Mouse (Mus musculus): ENCODE results near the gene Zfp874a. TPM values are rescaled to one million over a fixed set of nuclear protein-coding genes. Genes with fewer than 3 reads are reported as not detected.
"Not testable (repeated sequence)": the region's sequence is repeated elsewhere in the genome, so short reads cannot be mapped to it uniquely, and the experiment has no call there.

The Zfp874a gene
- total RNA-seq (2017) = 12.1 to 16.7 TPM (median 12.4 TPM) in 3 replicates

DNA sequence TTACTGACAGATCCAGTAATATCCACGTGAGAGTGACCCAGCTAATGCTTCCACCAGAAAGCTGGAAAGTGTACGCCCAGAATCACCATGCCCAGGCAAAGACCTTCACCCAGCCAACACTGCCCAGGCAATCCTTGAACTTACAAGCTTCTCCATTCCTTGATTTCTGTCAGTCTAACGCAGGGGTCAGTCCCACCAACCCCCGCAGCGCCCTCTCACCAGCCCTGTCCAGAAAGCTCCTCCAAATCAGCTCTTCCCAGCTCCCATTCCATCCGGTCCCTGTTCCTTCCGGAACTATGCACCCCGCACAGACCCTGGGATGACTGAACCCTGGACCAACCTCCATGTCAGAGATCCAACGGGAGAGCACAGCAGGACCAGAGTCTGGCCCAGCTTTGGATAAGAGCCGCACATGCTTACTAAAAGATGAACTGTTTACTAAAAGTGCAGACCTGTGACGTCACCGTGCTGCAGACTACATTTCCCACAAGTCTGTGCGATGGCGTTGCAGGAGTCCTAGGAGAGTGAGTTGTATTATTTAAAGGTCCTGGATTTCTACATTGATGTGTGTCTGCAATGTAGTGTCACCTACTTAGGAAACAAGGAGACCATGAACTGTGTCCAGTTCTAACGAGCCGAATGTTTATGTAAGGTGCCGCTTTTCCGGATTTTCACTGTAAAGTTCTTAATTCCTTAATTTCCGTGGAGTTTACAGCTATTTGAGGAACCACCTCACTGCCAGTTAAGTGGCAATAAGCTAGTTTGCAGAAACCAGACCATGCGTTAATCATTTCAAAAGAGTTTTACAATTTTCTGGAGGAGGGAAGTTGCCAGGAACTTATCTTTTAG lies at the start of gene Zfp874a:
Gene Zfp874a, minus strand, starts transcription at position 453 of the 849 bp plus-strand sequence.
- ATAC-seq (replicated peaks; ENCODE audit: insufficient number of reproducible peaks, low FRiP score, low TSS enrichment, poor library complexity, severe bottlenecking) = peak; percentile 98

DNA sequence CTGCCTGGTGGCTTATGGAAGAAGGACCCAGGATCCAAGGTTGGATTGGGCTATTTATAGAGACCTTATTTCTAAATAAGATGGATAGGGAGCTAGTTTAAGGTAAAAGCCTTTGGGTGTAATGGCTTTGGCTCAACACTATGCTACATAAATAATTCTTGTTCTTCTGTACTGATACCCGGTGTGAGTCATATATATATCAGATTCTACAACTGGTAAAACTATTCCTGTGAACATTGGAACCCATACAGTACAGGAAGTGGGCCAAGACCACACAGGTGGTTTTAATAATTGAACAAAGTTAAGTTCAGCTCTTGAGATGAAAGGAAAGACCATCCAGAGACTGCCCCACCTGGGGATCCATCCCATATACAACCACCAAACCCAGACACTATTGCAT lies 49.5 kb upstream of the Zfp874a start:
- no peak for ATAC-seq (replicated peaks; ENCODE audit: insufficient number of reproducible peaks, low FRiP score, low TSS enrichment, poor library complexity, severe bottlenecking)

DNA sequence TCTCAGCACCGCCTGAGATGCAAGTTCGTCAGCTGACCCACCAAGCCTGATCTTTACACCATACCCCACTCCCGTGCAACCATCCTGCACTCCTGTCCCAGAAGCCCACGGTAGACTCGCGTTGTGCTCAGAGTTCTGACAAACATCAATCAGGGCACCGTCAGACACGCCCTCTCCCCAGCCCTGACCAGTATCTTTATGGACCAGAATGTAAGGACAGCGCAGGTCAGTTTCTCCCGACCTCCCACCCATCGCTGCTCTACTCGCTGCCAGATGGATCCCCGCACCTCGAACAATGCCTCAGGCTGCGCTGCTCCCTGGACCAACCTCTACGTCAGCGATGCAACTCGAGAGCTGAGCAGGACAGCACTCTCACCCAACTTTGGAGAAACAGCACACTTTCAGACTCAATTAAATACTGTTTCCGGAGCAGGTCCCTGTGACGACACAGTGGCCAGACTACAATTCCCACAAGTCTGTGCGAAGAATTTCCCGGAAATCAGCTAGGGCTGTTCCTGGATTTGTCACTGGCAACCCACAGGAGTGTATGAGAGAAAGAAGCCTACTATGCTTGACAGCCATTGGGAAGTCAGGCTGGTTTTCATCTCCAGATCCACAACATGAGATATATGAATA lies 48.8 kb upstream of the Zfp874a start, which contains the start of gene Zfp58:
Gene Zfp58, minus strand, starts transcription at position 472 of the 636 bp plus-strand sequence.
- ATAC-seq (replicated peaks; ENCODE audit: insufficient number of reproducible peaks, low FRiP score, low TSS enrichment, poor library complexity, severe bottlenecking) = peak; percentile 97

DNA sequence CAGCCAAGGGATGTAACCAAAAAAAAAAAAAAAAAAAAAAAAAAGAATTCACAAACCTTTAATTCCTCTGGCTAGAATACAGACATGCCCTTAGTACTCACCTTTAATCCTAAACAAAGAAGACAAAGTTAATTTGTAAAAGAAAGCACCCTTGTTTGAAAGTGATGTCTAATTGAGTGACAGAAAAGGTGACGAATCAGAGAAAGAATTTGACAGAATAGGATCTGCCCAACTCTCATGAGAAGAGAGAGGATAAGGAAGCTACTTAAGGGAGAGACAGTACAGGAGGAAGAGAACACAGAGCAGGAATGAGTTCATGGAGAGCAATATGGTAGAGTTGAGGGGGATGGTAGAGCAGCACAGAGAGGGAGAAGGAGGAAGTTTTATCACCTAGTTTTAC lies 44.2 kb upstream of the Zfp874a start:
- ATAC-seq (replicated peaks; ENCODE audit: insufficient number of reproducible peaks, low FRiP score, low TSS enrichment, poor library complexity, severe bottlenecking) = no peak

DNA sequence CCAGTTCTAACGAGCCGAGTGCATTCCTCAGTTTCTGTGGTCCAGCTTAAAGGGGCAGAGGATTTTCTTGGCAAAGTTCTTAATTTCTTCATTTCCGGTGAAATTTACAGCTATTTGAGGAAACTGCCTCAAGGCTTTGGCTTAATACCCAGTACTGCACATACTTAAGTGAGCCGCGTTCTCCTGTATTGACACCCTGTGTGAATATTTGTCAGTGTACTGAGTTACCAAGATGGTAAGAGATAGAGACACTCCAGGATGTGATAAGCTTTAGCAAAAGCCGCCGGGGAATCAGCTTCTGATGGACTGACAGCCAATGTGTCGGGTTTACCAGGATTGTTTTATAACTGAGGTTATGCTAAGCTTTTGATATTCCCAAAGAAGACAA lies 33.0 kb upstream of the Zfp874a start:
- no peak for ATAC-seq (replicated peaks; ENCODE audit: insufficient number of reproducible peaks, low FRiP score, low TSS enrichment, poor library complexity, severe bottlenecking)

DNA sequence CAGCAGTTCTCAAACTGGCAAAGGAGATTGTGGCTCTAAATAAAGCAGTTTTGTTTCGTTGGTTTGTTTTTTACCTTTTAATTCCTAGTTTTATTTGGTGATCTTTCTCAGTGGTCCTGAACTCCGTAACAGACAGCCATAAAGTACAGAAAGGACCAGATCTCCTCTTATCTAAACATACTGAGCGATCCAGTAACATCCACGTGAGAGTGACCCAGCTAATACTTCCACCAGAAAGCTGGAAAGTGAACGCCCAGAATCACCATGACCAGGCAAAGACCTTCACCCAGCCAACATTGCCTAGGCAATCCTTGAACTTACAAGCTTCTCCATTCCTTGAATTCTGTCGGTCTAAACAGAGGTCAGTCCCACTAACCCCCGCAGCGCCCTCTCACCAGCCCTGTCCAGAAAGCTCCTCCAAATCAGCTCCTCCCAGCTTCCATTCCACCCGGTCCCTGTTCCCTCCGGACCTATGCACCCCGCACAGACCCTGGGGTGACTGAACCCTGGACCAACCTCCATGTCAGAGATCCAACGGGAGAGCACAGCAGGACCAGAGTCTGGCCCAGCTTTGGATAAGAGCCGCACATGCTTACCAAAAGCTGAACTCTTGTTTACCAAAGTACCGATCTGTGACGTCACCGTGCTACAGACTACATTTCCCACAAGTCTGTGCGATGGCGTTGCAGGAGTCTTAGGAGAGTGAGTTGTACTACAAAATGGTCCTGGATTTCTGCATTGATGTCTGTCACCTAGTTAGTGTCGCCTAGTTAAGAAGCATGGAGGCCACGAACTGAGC lies 32.4 kb upstream of the Zfp874a start, which contains the start of gene Zfp874b:
Gene Zfp874b, minus strand, starts transcription at position 634 of the 799 bp plus-strand sequence.
- peak; percentile 96 for ATAC-seq (replicated peaks; ENCODE audit: insufficient number of reproducible peaks, low FRiP score, low TSS enrichment, poor library complexity, severe bottlenecking)

DNA sequence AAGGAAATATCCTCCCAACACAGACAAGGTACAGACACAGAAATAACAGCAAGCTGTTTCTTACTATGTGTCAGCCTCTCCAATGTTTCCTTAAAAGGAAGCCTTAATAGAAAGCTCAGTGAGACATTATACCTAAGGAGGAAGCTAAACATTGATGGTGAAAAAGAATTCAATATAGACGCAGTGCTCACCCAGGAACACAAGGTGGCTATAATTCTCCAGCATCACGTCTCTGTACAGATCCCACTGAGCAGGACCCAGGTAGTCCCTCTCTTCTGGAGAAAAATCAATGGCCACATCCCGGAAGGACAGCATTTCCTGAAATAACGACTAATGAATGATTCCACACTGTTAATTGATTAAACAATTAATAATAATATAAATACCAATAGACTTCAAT lies 30.1 kb upstream of the Zfp874a start:
- ATAC-seq (replicated peaks; ENCODE audit: insufficient number of reproducible peaks, low FRiP score, low TSS enrichment, poor library complexity, severe bottlenecking) = no peak

DNA sequence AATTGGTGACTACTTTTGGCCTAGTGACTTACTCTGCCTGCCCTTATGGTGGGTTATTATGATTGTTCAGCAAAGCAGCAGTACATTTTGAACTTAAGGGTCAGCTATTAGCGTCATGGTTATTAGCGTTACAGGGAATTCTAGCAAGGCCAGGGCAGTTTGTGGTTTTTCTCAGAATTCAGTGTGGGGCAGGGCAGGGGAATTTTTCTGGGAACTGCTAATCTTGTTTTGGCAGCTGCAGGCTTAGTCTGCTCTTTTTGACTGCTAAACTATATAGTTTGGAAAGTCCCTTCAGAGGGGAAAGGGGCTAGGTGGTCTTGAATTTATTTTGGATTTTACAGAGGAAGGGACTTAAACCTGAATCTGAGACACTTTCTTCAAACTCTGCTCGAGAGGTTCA lies 17.9 kb upstream of the Zfp874a start:
- ATAC-seq (replicated peaks; ENCODE audit: insufficient number of reproducible peaks, low FRiP score, low TSS enrichment, poor library complexity, severe bottlenecking) = no peak

DNA sequence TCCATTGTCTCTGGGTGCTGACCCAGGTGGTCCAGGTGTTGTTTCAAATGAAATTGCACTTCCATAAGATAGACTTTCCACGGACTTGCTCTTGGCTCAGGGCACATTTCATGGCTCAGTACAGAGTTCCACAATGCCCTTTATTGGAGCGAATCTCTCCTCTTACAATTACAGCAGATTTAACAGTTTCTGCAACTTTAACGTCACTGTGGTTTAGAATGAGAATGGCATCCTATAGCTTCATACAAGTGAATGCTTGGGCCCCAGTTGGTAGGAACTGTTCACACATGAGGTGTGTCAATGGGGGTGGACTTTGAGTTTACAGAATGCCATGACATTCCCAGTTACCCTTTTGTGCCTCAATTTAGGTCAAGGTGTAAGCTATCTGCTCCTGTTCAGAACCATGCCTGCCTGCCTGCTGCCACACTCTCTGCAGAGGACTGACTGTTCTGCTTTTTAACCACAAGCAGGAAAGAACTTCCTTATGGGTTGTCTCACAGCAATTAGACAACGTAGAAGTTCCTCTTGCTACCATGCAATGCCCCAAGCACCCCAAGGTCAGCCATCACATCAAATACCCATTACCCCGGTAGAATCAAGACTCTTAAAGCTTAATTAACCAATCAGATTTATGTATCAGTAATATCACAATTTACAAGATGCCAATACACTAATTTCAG lies 12.2 kb upstream of the Zfp874a start:
- peak; percentile 94 for ATAC-seq (replicated peaks; ENCODE audit: insufficient number of reproducible peaks, low FRiP score, low TSS enrichment, poor library complexity, severe bottlenecking)

DNA sequence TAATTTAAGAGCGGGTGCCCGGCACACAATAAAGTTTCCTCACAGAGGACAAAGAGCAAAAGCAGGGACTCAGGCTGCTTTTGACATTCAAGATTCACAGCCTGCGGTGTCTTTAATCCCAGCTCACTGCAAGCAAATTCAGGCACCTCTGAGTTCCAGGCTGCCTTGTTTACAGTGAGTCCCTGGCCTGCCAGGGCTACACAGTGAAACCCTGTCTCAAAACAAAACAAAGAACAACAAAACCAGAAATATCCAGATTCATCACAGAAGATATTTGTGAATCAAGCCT lies 541 bp upstream of the Zfp874a start:
- ATAC-seq (replicated peaks; ENCODE audit: insufficient number of reproducible peaks, low FRiP score, low TSS enrichment, poor library complexity, severe bottlenecking) = no peak

DNA sequence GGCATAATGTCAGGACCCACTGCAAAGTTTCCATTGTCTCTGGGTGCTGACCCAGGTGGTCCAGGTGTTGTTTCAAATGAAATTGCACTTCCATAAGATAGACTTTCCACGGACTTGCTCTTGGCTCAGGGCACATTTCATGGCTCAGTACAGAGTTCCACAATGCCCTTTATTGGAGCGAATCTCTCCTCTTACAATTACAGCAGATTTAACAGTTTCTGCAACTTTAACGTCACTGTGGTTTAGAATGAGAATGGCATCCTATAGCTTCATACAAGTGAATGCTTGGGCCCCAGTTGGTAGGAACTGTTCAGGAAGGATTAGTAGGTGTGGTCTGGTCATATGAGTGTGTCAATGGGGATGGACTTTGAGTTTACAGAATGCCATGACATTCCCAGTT lies 14.3 kb downstream of the Zfp874a start:
- not testable (repeated sequence) for ATAC-seq (replicated peaks; ENCODE audit: insufficient number of reproducible peaks, low FRiP score, low TSS enrichment, poor library complexity, severe bottlenecking)

DNA sequence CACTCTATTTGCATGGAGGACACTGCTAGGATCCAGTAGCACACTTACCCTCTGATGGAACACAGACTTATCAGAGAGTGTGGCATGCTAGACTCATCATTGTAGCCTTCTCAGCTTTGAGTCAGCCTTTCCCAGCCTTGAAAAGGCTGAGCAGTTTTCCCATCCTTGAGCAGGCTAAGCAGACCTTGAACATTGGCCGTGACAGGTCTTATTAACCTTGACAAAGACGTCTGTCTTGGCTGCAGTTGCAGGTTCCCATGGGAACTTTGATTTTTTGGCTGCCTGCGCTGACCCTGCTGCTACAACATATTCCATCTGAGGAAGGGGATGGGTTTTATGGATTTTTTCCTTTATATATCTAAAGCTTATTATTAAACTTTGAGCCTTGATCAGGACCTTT lies 23.3 kb downstream of the Zfp874a start:
- no peak for ATAC-seq (replicated peaks; ENCODE audit: insufficient number of reproducible peaks, low FRiP score, low TSS enrichment, poor library complexity, severe bottlenecking)

DNA sequence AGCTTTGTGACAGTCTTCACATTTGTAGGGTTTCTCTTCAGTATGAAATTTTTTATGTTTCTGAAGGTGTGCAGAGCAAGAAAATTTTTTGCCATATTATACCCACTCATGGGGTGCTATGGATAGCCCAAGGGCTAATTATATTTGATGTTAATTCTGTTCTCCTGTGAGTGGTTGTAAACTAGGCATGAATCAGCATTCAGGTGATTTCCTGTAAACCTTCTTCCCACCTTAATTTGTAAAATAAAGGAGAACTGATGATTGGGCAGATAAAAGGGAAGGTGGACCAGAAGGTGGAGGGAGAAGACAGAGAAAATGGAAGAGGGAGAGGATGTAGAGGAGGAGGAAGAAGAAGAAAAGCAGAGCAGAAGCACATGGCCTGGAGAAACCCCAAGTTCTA lies 25.7 kb downstream of the Zfp874a start:
- ATAC-seq (replicated peaks; ENCODE audit: insufficient number of reproducible peaks, low FRiP score, low TSS enrichment, poor library complexity, severe bottlenecking) = not testable (repeated sequence)

DNA sequence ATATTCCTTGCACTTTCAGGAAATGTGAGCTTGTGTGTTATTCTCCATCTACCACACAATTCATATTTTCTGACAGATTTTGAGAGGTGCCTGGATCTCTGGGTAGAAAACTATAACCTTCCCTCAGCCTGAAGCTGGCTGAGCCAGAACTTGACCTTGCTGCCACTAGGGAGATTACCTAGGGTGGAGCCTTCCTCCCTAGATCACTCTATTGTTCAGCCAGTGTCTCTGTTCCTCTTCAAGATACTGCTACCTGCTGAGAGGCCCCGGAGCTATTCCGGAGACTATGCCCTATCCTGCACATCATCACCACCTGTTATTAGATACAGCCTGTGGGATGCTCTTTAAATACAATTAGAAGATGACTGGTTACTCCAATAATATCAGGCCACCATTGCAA lies 28.9 kb downstream of the Zfp874a start:
- ATAC-seq (replicated peaks; ENCODE audit: insufficient number of reproducible peaks, low FRiP score, low TSS enrichment, poor library complexity, severe bottlenecking) = not testable (repeated sequence)

DNA sequence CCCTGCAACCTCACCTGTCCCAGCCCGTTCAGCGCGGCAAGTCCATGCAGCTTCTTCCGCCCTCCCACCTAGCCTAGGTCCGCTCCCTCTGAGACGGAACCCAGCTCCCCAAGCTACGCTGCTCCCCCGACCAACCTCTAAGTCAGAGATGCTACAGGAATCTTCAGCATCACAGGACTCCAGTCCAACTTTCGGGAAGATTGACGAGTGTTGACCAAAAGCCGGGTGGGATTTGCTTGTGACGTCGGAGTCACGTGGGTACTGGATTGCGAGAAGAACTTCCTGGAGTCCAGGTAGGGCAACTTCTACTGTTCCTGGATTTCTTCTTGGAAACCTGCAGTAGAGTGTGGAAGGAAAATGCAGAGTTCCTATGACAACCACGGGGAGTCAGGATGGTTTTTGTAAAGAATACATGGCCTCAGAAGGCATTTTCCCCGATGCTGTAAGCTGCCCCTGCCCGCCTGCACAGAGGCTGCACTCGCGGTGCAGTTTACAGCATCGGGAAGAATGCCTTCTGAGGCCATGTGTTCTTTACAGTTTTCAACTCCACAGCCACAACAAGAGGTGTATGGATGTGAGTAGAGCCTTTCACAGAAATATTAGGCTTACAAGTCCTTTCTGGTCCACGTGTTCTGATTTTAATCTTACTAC lies 30.1 kb downstream of the Zfp874a start, which contains the start of gene Zfp459:
Gene Zfp459, minus strand, starts transcription at position 212 of the 651 bp plus-strand sequence.
- peak; percentile 52; the same call in 1 of the 2 replicates for ATAC-seq (replicated peaks; ENCODE audit: insufficient number of reproducible peaks, low FRiP score, low TSS enrichment, poor library complexity, severe bottlenecking)

DNA sequence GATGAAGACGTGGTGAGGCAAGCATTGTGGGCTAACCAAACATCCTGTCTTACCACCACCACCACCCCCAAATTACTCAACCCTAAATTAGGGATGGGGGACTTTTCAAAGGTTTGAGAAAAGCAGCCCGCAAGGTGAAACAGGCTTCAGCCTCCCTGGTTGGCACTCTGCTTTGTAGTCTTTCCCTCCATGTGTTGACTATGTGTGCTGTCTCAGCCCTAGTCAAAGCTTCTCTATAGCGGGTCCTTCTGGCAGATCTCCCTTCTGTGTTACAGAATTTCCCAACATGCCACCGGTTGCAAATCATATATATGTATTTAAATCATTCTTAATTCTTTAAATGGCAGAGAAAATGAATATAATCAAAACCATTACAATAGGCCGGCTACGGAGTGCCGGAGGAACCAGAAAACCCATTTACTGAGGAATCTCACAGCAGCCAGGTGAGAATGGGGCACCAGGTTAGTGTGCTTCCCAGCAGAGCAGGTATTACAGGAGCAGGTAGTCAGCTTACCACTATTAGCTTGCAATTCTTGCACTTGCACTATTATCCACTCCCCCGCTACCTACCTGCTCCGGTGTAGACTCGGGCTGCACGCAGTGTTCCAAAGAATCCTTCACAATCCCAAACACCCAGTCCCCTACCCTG lies 30.7 kb downstream of the Zfp874a start:
- ATAC-seq (replicated peaks; ENCODE audit: insufficient number of reproducible peaks, low FRiP score, low TSS enrichment, poor library complexity, severe bottlenecking) = no peak; the same call in 1 of the 2 replicates

DNA sequence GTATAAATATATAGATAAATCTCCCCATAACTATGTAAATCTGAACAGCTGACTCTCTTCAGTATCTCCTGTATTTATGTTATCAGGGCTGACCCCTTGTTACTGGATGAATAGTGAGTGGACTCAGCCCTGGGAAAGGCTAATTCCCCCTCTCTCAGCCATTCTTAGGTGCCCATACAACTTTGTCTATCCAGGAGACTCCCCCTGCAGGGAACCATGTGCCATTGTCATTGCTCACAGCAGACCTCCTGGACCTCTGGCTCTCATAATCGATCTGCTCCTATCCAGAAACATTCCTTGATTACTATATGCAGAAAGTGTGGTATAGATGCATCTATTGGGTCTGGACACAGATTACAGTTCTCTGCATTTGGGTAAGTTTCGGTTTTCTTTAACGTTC lies 34.6 kb downstream of the Zfp874a start:
- no peak for ATAC-seq (replicated peaks; ENCODE audit: insufficient number of reproducible peaks, low FRiP score, low TSS enrichment, poor library complexity, severe bottlenecking)

DNA sequence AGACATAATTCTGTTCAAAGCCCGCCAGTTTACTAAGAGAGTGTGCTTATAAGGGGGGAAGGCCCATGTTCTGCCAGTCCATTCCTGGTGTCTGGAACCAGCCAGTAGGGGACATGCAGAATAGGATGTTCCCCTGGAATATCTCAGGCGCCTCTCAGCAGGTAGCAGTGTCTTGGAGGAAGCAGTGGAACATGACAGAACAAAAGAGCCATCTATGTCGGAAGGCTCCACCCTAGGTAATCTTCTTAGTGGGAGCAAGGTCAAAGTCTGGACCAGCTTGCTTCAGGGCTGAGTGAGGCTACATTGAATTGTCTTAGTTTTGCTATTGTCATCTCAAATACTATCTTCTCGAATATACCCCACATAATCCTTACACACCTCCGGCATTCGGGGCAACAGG lies 35.7 kb downstream of the Zfp874a start:
- ATAC-seq (replicated peaks; ENCODE audit: insufficient number of reproducible peaks, low FRiP score, low TSS enrichment, poor library complexity, severe bottlenecking) = no peak

Measured in monocyte, adult 5-6 weeks (primary cell).